Mouse (Mus musculus) c-Kit-positive CD71-positive TER-119-negative erythroid progenitor cells, embryonic 14.5 days (primary cell): ENCODE measurements around the gene Itk.

Source experiments
- DNase-seq: peaks from one replicate; pipeline ENCODE4 v3.0.0-alpha.2; 2013; ENCODE audit warnings: low read depth

The Itk gene

GRCm38 (mm10) chr11:46276168-46276567 lies 113.1 kb downstream of the Itk start:
- no peak for DNase-seq

GRCm38 (mm10) chr11:46275302-46275701 lies 114.0 kb downstream of the Itk start:
- peak; percentile 56 for DNase-seq
